Mouse (Mus musculus) layer of hippocampus, postnatal 36 days (tissue): ENCODE measurements around the gene Ogfod2. TPM values are rescaled to one million over a fixed set of nuclear protein-coding genes. Genes with fewer than 3 reads are reported as not detected.

Source experiments
- DNase-seq, 2 experiments: peaks; one replicate each; pipeline ENCODE4 v3.0.0; 2022
- total RNA-seq, 2 experiments: library from RNA; stranded (reverse); gene quantifications; 2 replicates each; pipeline ENCODE4 v1.2.3; 2021

Ogfod2 gene
- total RNA-seq, 2 experiments from 2014 or later, result 34.1 to 36.2 TPM

DNA sequence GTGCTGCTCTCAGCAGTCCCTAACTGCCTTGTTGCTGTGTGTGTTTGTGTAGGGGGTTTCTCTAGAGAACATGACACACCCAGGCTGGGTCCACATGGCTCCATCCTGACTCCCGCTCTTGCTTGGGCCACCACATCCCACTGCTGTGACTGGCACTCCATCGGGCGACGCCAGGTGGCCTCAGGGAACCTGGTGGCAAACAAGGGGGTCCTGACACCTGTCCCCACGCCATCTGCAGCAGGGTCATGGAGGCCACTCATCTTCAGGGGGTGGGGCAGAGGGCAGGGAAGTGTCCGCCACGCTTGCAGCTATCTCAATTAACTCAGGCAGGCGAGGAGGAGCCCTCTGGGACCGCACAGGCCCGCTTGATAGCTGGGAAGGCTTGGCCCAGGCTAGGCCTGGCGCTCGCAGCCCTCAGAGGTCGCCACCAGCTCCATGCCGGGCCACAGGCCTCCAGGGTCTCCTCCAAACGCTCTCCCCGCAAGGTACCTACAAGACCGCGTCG, 17.0 kb upstream of the Ogfod2 start:
- no peak for DNase-seq

DNA sequence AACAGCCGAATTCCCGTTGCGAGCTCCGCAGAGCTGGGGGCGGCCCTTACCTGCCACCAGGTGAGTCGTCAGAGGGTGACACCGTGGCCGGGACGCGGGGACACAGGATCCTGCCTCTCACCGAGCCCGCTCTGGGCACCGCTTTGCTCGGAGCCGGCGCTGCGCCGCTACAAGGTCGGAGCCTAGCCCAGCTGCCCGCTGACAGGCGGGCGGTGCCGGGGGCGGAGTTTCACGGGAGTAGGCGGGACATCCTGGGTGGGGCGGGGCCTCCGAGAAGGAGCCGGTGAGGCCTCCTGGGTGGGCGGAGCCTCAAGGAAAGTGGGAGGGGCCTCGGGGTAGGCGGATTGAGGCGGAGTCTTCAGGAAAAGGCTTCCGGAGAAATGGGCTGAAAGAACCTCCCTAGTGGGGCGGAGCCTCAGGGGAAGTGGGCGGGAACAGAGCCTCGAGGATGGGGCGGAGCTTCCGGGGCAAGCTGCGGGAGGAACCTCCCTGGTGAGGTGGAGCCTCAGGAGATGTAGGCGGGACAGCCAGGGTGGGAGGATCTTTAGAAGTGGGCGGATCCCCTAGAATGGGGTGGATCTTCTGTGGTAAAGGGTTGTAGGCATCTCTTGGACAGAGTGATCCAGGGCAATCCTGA, 16.4 kb upstream of the Ogfod2 start, which contains the start of gene Abcb9:
Abcb9 (minus strand) TSS at position 203 of the 637 bp plus-strand sequence.
- peak; percentile 94 to 95 for DNase-seq

- DNase-seq, result no peak
Observed at GRCm38 (mm10) chr5:124098923-124099322, 13.2 kb upstream of the Ogfod2 start.

GRCm38 (mm10) chr5:124100128-124101044, 11.7 kb upstream of the Ogfod2 start:
- DNase-seq, result no peak

GRCm38 (mm10) chr5:124102326-124102725, 9.8 kb upstream of the Ogfod2 start:
- no peak for DNase-seq

- DNase-seq, result no peak
Observed at GRCm38 (mm10) chr5:124103020-124103419, 9.1 kb upstream of the Ogfod2 start.

GRCm38 (mm10) chr5:124103552-124103951, 8.5 kb upstream of the Ogfod2 start:
- DNase-seq, result no peak

DNA sequence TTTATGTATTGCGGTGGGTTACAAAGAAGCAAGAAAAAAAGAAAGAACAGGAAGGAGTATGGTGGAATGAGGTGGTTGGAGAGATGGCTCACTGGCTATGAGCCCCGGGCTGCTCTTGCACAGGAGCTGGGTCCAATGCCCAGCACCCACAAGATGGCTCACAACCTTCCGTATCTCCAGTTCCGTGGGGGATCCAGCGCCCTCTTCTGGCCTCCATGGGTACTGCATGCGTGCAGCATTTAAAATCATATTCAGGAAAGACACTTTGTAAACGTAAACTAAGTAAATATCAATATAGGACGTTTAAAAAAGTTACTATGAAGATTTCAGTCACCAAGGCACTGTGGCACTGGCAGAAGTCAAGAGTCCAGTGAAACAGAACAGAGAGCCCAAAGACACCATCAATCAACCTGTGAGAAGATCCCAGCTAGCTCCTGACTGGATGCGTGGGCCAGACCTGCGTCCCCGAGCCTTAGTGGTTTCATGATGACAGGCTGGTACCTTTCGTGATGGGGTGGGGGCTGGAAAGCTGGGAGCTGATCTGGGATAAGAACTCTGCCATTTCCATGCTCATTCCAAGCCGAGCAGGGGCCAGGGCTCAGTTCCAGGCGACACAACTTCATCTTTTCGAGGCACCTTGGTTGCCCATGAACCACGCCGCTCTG, 888 bp upstream of the Ogfod2 start:
- no peak for DNase-seq

- DNase-seq, result no peak
Observed at GRCm38 (mm10) chr5:124112531-124112930, 434 bp downstream of the Ogfod2 start.

DNA sequence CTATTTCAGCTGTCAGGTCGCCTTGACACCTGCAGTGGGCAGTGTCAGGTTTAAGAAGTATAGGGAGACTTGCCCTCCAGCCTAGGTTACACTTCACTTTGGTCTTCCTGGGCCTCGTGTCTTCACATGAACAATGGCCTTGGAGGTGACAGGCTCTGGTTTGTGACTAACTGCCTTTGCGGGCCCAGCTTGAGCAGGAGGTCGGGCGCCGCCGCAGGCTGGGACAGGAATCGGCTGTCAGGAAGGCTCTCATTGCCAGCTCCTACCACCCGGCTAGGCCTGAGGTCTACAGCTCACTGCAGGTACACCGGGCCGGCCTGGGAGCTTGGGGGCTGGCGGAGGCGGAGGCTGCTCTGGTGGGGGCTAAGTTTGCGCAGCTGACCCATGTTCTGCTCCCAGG, 933 bp downstream of the Ogfod2 start:
- peak in 1 of 2 experiments; percentile 63 for DNase-seq

- DNase-seq, result no peak
Observed at GRCm38 (mm10) chr5:124114276-124115025, 2.4 kb downstream of the Ogfod2 start.

DNA sequence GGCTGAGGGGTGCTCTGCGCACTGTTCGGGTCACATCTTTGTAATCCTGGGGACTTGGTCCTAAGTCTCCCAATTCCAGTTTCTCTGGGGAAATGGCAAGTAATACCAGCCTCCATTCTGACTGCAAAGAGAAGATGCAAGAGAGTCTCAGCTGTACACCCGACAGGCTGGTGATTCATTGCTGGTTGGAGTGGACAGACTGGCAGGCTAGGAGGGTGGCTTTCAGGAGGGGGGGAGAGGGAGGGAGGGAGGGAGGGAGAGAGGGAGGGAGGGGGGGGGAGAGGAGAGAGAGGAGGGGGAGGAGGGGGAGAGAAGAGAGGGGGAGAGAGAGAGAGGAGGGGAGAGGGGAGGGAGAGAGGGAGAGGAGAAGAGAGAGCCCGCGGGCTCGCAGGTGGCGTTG, 3.4 kb downstream of the Ogfod2 start:
- DNase-seq, result no peak

DNA sequence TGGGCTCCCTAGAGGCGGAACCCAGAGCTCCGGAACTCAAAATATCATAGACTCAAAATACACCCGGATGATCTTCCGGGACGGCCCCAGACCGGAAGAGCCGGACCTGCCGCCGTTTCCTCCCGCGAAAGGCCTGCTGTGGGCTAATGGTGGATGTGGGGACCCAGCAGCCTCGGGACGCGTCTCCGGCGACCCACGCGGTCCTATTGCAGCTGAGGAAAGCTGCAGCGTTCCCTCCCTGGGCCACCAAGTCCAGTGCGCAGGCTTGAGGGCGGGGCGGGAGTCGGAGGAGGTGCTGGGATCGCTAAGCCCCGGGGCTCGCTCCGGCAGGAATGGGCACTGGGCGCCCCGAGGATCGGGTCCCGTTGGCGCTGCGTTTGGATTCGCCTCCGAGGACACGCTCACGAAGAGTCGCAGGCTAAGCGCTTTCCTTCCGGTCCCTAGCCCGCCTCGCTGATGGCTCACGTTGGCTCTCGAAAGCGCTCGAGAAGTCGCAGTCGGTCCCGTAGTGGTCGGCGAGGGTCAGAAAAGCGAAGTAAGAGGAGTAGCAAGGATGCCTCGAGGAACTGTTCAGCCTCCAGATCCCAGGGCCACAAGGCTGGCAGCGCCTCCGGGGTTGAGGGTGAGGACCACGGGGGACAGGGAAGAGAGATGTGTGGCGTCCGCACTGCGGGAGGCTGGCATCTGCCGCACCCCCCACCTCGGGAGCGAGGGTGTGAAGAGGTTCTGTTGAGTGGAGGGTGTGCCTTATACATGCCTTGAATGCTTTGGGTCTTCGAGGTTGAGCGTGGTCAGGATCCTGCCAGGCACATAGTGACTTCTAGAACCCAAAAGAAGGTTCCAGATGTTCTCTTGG, 4.1 kb downstream of the Ogfod2 start, which contains the start of gene Arl6ip4:
Arl6ip4 (plus strand) TSS at position 100 of the 856 bp plus-strand sequence.
- peak; percentile 81 to 82 for DNase-seq

DNA sequence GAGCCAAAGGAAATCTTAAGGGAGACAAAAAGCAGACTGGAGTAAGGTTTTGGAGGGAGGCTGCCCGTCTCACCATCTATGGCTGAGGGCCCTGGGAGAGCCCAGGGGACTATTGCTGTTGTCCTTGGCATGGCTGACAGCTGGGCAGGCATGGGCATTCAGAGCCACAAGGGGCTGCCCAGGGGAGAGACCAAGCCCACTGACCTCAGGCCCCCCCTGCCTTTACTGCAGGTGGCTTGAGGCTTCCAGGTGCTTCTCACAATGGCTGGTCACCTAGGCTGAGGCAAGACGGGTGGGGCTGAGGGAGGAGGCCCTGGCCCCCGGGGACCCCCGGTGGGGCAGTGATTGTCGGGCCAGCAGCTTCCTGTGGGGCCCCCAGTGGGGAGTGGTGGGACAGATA, 7.1 kb downstream of the Ogfod2 start:
- DNase-seq, result no peak

DNA sequence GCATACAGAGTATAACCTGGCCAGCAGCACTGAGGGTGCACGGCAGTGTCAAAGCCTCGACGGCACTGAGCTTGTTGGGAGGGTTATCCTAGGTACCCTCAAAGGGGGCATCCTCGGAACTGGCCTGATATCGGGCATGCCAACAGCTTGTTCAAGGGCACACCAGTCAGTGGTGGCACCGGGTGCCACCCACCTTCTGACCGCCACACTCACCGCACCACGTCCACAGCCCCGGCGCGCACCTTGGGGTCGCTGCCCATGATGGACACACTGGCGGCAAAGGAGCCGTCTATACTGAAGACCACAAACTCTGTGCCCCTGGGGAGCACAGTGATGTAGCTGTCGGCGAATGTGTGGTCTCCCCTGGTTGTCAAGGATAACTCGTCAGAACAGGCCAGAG, 10.3 kb downstream of the Ogfod2 start:
- DNase-seq, result no peak

- no peak for DNase-seq
Observed at GRCm38 (mm10) chr5:124125093-124125492, 13.0 kb downstream of the Ogfod2 start.

GRCm38 (mm10) chr5:124134261-124134660, 22.2 kb downstream of the Ogfod2 start:
- DNase-seq, result no peak

DNA sequence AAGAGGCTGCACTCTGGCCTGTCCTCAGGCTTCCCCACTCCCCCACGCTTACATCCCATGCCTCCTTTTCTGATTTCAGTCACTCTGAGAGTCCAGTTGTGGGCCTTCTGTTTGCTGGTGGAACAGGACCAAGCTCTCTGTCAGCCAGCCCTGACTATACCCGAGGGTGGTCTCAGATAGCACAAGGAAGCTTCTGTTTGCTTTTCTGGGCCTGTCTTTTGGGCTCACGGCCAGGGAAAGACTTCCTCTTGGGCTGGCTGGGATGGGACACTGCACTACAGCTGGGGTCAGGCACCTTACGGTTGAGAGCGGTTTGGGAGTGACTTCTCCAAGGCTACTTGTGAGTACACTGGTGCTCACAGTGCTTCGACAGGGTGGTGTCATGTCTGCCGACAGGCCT, 26.0 kb downstream of the Ogfod2 start:
- DNase-seq, result no peak

DNA sequence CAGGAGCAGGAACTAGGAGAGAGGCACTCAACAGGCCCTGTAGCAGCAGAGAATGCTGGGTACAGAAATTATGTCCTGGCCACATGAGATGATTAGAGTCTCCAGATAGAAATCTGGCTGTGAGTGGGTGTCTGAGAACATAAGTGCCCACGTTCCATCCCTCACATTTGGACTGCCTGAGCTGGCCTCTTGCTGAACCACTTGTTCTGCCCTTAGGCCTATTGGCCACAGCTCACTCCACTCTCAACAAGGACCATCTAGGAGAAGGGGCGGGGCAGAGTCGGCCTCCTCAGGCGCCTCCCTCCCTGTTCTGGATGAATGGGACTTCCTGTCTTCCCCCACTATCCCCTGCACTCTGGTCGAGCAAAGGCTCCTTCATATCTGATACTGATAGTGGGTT, 36.9 kb downstream of the Ogfod2 start:
- no peak for DNase-seq

DNA sequence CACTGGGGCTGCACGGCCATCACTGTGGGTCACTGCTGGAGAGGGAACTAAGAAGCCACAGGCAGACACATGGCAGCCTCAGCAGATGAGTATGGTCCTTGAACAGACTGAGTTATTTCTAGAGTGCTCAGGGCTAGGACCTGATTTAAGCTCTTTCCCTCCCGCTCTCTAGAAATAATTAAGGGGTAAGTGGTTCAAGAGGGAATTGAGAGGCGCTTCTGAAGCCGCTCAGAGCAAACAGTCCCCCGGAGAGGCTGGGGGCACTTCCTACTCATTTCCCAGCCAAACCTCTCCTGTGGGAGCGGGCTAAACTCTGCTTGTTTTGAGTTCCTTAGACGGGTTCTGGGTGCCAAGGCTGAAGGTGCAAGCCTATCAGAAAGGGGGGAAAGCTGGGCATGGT, 38.8 kb downstream of the Ogfod2 start:
- DNase-seq, result no peak

- no peak for DNase-seq
Observed at GRCm38 (mm10) chr5:124152734-124153133, 40.6 kb downstream of the Ogfod2 start.
